Mouse (Mus musculus) myocyte (in vitro differentiated cells): ENCODE results near the gene Rims4.

ENCODE experiments used
- E2F4 ChIP-seq: IDR thresholded peaks from one replicate; pipeline ENCODE4 v1.6.1; 2011; ENCODE audit warnings: mild to moderate bottlenecking, control low read depth, moderate library complexity; ENCODE audit not compliant: insufficient read depth
- MAX ChIP-seq: IDR thresholded peaks from one replicate; pipeline ENCODE4 v1.6.1; 2011; ENCODE audit warnings: low read depth, mild to moderate bottlenecking, control low read depth
- MYOD1 ChIP-seq, 3 experiments: IDR thresholded peaks; one replicate each; pipeline ENCODE4 v1.6.1; 2011; ENCODE audit warnings: control low read depth in 2 of 3, low read depth in 2 of 3, mild to moderate bottlenecking in 2 of 3, moderate library complexity in 1 of 3; ENCODE audit not compliant: insufficient read length in 2 of 3, control insufficient read depth in 1 of 3
- MYOG ChIP-seq, 3 experiments: IDR thresholded peaks; one replicate each; pipeline ENCODE4 v1.6.1; 2011; ENCODE audit warnings: control low read depth in 2 of 3, low read depth in 2 of 3, mild to moderate bottlenecking in 2 of 3; ENCODE audit not compliant: insufficient read length in 2 of 3, control insufficient read depth in 1 of 3, insufficient read depth in 1 of 3
- POLR2A ChIP-seq: IDR thresholded peaks from one replicate; pipeline ENCODE4 v1.6.1; 2011; ENCODE audit warnings: low read depth, mild to moderate bottlenecking, control low read depth, moderate library complexity; ENCODE audit not compliant: insufficient read length
- POLR2AphosphoS2 ChIP-seq: IDR thresholded peaks from one replicate; pipeline ENCODE4 v1.6.1; 2011; ENCODE audit warnings: low read depth, control low read depth; ENCODE audit not compliant: insufficient read length
- REST ChIP-seq: IDR thresholded peaks from one replicate; pipeline ENCODE4 v1.6.1; 2011; ENCODE audit warnings: mild to moderate bottlenecking, control low read depth, moderate library complexity; ENCODE audit not compliant: insufficient read depth, insufficient read length
- SRF ChIP-seq: IDR thresholded peaks from one replicate; pipeline ENCODE4 v1.6.1; 2011; ENCODE audit warnings: low read depth; ENCODE audit not compliant: control insufficient read depth, insufficient read length
- TCF12 ChIP-seq: IDR thresholded peaks from one replicate; pipeline ENCODE4 v1.6.1; 2011; ENCODE audit warnings: mild to moderate bottlenecking, control low read depth; ENCODE audit not compliant: poor library complexity, insufficient read depth, severe bottlenecking
- TCF3 ChIP-seq: IDR thresholded peaks from one replicate; pipeline ENCODE4 v1.6.1; 2011; ENCODE audit warnings: low read depth, control low read depth; ENCODE audit not compliant: insufficient read length
- USF1 ChIP-seq: IDR thresholded peaks from one replicate; pipeline ENCODE4 v1.6.1; 2011; ENCODE audit warnings: low read depth, mild to moderate bottlenecking, control low read depth, moderate library complexity

- TF ChIP-seq POLR2A (no peak), REST (no peak), TCF3 (no peak), USF1 (no peak), E2F4 (no peak), SRF (no peak), TCF12 (no peak), MYOD1 (IDR thresholded peaks at IDR 0.05; ENCODE audit: control insufficient read depth in 1 of 3, insufficient read length in 2 of 3, low read depth in 2 of 3) (no peak), POLR2AphosphoS2 (no peak), MAX (no peak), MYOG (IDR thresholded peaks at IDR 0.05; ENCODE audit: control insufficient read depth in 1 of 3, insufficient read depth in 1 of 3, insufficient read length in 2 of 3, low read depth in 2 of 3) (no peak)
Observed at GRCm38 (mm10) chr2:163823248-163823647, 95.2 kb downstream of the Rims4 start.
